Mouse (Mus musculus): ENCODE measurements around the gene Slc9a9.

The Slc9a9 gene

GRCm38 (mm10) chr9:94732136-94732535 is 62.4 kb downstream of the Slc9a9 start:
- ATAC-seq (ENCODE audit: low TSS enrichment), result no peak

DNA sequence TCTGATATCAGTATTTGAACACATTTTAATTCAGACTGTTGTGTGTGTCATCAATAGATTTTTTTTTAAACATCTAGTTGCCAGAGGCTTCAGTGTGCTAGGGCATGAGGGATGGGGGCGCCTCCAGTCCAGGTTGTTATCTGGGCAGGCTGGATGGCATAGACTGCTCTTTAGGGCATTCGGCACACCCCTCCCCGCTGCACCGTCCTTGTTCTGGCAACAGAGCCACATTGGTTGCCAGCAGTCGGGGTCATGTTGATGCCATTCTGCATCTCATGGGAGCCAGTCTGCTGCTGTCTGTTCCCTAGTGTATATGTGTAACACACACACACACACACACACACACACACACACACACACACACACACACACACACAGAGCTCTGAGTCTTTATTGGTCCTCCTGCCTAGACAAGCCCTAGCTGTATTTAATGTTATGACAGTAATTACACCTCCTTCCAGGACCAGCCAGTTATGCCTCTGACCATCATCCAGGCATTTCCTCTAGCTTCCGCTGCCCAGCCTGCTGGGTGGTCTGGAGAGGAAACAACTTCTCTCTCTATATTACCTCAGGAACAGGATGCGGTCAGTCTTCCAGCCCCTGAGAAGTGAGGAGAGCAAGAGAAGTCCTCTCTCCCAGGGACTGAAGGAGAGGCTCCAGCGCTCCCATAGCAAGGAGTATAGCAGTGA is 63.0 kb downstream of the Slc9a9 start:
- ATAC-seq (ENCODE audit: low TSS enrichment), result no peak

DNA sequence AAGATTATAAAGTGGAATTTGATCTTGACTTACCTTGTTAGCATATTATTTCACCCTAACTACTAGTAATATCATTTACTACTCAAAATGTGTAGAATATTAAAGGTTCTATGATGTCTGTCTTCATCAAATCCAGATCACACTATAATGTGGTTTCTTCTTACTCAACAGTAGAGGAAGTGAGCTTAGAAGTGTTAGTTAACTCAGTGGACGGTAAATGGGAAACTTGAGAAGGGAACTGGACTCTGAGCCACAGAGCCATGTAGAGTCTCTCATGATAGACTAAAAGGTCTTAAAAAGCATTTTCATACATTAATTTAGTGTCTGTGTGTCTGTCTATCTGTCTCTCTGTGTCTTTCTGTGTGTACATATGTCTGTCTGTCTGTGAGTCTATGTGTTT is 64.6 kb downstream of the Slc9a9 start:
- no peak for ATAC-seq (ENCODE audit: low TSS enrichment)

DNA sequence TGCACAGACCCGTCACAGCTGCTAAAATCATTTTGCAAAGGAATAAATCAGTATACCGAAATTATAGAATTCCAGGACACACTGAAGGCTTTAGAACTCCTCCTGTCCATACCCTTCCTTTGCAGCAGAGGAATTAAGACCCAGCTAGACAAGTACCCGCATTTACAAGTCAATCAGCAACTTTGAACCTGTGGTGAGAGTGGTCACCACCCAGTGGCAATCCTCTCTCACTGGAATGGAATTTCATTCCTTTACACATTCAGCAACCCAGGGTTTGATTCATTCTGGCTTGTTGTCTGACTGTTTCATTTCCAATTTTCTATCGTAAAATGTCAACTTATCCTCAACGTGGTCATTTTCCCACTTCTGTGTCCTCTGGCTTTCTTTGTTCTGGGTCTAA is 67.5 kb downstream of the Slc9a9 start:
- ATAC-seq (ENCODE audit: low TSS enrichment), result no peak

GRCm38 (mm10) chr9:94738555-94739427 is 69.1 kb downstream of the Slc9a9 start:
- ATAC-seq (ENCODE audit: low TSS enrichment), result peak; percentile 83

DNA sequence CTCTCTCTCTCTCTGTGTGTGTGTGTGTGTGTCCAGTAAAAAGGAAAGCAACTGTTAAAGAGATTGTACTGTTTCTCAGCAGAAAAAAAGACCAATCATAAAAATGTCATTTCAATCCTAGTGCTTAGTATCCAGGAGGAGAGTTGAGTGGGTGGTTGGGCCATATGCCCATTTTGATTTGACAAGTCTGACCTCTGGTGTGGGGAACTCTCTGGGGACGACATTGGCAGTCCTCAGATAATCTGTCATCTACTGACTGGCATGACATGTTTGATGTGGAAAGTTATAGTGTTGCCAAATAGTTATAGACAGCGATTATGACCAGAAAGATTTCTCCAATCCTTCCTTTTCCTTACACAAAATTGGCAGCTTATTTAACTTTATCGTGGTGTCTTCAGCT is 71.1 kb downstream of the Slc9a9 start:
- no peak for ATAC-seq (ENCODE audit: low TSS enrichment)

GRCm38 (mm10) chr9:94743291-94743690 is 73.6 kb downstream of the Slc9a9 start:
- ATAC-seq (ENCODE audit: low TSS enrichment), result peak; percentile 53

DNA sequence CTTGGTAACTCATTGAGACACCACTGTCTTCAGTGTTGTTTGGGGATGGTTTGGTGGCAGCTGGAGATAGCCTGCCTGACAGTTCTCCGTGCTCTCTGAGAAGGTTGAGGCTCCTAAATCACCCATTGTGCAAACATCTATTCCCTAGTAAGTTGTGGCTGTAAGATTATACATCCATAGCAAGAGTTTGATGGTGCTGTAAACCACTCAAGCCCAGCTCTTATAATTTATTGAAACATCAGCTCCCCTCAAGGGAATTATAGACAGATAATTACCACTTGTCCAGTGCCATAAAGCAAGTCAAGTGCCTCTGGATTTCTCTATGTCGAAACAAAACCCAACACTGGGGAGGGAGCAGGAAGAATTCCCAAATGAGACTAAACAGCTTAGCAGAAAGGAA is 78.8 kb downstream of the Slc9a9 start:
- ATAC-seq (ENCODE audit: low TSS enrichment), result no peak

- ATAC-seq (ENCODE audit: low TSS enrichment), result peak; percentile 77
These were observed 80.5 kb downstream of the Slc9a9 start for GRCm38 (mm10) chr9:94750187-94750586.

DNA sequence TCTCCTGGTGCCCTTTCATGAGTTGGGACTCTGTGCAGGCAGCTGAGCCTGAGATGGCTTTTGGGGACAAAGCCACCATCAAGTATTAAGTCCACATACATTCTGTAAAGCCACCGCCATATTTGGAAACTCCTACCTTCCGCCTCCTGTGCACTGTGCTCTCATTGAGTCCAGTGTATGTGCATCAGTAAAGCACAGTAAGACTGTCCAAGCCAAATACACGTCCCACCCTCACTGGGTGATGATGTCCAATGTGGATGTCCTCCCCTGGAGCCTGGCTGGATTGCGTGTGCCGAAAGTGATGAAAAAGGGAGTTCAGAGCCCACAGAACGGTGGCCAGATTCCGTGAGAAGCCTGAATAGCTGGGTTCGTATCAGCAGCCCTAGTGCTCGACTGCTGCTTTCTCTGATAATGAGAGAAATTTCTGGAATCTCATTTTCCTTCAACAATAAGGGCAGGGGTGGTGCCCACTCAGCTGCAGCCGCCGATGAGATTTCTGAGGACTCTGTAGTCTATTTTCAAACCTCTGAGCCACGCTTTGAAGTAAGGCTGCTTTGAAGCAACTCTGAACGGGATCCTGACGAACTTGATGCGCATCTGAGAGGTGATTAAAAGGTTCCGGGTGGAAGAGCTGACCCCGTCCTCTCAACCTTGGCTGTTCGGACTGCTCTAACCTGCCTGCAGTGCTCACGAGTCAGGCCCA is 81.4 kb downstream of the Slc9a9 start:
- ATAC-seq (ENCODE audit: low TSS enrichment), result 0 out of 2 replicates have a peak, but pooled peaks have one; percentile 25

GRCm38 (mm10) chr9:94751638-94752021 is 81.9 kb downstream of the Slc9a9 start:
- ATAC-seq (ENCODE audit: low TSS enrichment), result no peak

DNA sequence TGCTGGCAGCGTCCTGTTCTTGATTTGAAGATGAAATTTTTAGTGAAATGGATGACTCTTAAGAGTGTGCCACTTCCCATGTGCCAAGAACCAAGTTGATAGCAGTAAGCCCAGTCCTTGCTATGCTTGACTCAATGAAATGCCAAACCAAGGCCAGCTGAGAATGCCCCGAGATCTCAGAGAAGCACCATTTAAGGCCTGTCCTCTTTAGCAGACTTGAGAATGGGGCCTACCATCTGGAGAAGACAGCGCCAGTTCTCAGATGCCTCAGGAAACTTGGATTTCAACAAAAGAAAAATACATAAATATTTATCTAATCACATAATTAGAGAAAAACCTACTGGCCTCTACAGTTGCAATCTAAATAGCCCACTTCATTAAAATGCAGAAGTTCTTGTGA is 82.4 kb downstream of the Slc9a9 start:
- ATAC-seq (ENCODE audit: low TSS enrichment), result no peak

DNA sequence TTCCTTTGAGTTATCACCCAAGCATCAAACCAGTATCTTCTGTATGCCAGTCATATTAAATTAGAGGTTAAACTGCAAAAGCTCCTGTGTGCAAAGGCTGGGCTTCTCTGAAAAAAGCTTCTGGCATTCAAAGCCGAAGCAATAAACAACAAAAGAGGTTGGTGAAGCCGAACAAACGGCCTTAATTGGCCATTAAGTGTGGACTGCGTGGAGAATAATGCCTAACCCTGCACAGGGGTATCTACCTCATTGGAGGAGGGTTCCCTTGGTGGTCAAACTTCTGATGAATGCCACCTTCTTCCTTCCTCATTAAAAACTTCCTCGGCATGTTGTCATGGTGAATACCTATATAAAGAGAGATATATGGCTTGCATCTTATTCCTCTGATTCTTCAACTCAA is 90.2 kb downstream of the Slc9a9 start:
- no peak for ATAC-seq (ENCODE audit: low TSS enrichment)

GRCm38 (mm10) chr9:94768114-94768513 is 98.4 kb downstream of the Slc9a9 start:
- ATAC-seq (ENCODE audit: low TSS enrichment), result no peak

DNA sequence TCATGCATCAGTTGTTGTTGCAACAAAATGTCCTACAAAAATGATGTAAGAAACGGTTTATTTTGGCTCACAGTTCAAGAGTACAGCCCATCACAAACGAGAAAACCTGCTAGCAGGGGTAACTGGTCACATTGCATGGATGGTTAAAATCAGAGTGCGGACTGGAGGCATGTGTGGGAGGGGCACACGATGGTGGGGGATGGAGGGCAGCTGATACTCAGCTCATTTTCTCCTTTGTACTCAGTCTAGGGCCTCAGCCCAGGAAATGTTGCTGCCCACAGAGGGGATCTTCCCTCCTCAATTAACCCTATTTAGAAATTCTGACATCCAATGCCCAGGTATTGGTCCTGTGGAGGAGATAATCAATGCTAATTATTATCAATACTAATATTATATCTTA is 98.8 kb downstream of the Slc9a9 start:
- ATAC-seq (ENCODE audit: low TSS enrichment), result no peak

- peak; percentile 55 for ATAC-seq (ENCODE audit: low TSS enrichment)
These were observed 103.6 kb downstream of the Slc9a9 start for GRCm38 (mm10) chr9:94773357-94773756.

GRCm38 (mm10) chr9:94788261-94788660 is 118.6 kb downstream of the Slc9a9 start:
- no peak for ATAC-seq (ENCODE audit: low TSS enrichment)

GRCm38 (mm10) chr9:94790966-94791365 is 121.3 kb downstream of the Slc9a9 start:
- ATAC-seq (ENCODE audit: low TSS enrichment), result no peak

DNA sequence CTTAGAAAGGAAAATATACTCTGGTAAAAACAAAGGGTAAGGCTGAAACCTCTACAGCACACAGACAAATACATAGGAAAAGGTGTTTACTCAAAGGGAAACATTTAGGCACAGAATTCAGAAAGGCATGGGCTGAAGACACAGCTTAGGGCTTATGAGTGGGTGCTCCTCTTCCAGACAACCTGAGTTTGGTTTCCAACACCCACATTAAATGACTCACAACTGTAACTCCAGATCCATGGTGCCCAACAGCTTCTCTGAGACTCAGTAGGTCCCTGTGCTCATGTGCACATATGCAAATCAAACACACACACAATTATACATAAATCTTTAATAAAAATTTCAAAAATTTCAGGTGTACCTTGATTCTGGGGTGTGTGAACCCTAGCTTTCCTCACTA is 133.4 kb downstream of the Slc9a9 start:
- peak; percentile 97 for ATAC-seq (ENCODE audit: low TSS enrichment)

- no peak for ATAC-seq (ENCODE audit: low TSS enrichment)
These were observed 135.8 kb downstream of the Slc9a9 start for GRCm38 (mm10) chr9:94805506-94805905.

GRCm38 (mm10) chr9:94815518-94815917 is 145.8 kb downstream of the Slc9a9 start:
- no peak for ATAC-seq (ENCODE audit: low TSS enrichment)

DNA sequence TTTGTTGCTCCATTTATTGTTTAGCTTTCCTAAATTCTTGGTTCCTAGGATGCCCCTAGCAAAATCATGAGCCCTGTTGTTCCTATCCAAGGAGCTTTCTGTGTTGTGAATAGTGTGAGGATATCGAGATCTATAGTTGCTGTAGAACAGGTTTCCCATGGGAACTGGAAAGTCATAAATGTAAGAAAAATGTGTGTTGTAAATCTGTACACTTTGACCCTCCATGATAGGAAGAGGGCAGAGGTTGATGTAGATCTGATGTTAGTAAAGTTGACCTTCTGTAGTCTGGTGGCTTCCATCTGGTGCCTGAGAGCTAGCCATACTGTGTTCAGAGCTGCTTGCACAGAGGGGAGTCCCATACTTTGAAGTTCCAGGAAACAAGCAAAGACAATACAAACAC is 151.6 kb downstream of the Slc9a9 start:
- ATAC-seq (ENCODE audit: low TSS enrichment), result no peak

GRCm38 (mm10) chr9:94833836-94834235 is 164.1 kb downstream of the Slc9a9 start:
- no peak for ATAC-seq (ENCODE audit: low TSS enrichment)
